Mouse (Mus musculus): ENCODE measurements around the gene Ogfod2.
A peak's percentile ranks its signal among the peaks of the same experiment; 100 is the strongest.

DNA sequence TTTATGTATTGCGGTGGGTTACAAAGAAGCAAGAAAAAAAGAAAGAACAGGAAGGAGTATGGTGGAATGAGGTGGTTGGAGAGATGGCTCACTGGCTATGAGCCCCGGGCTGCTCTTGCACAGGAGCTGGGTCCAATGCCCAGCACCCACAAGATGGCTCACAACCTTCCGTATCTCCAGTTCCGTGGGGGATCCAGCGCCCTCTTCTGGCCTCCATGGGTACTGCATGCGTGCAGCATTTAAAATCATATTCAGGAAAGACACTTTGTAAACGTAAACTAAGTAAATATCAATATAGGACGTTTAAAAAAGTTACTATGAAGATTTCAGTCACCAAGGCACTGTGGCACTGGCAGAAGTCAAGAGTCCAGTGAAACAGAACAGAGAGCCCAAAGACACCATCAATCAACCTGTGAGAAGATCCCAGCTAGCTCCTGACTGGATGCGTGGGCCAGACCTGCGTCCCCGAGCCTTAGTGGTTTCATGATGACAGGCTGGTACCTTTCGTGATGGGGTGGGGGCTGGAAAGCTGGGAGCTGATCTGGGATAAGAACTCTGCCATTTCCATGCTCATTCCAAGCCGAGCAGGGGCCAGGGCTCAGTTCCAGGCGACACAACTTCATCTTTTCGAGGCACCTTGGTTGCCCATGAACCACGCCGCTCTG lies 888 bp upstream of the Ogfod2 start:
- TF ChIP-seq CTCF (conservative IDR thresholded peaks at IDR 0.05; ENCODE audit: insufficient read depth, insufficient read length, low read depth, low read length) (peak; percentile 86), POLR2A (IDR thresholded peaks at IDR 0.05; ENCODE audit: low read depth, low read length) (no peak)
